Comparison of ENCODE assay signal across 9 mouse cellular contexts in genomic region chr14:49238206-49238605, GRCm38 (mm10). TPM values are rescaled to one million over a fixed set of nuclear protein-coding genes. Genes with fewer than 3 reads are reported as not detected.
DNase-seq lines count a peak whose midpoint lies in the region; ATAC-seq and TF ChIP-seq lines count a peak whose summit lies in the region.
"Had no signal": no experiment of that assay in that cellular context is flagged by ENCODE, and none has a peak within 500 bp of the region (broad histone marks: within the 10 kb centered on the region; RNA-seq: fewer than 3 reads in every experiment).

No protein-coding gene starts in this region.

- no peak overlapping the region for H3K4me3 ChIP-seq in heart, embryonic 10.5 days
- H3K4me3 ChIP-seq in kidney, postnatal 0 days (replicated peaks; ENCODE audit: low read depth, low read length): no peak overlapping the region
- no peak overlapping the region for H3K4me3 ChIP-seq in liver, embryonic 14.5 days (ENCODE audit: insufficient read depth in 1 of 2, low read depth in 2 of 2, low read length in 2 of 2)
- H3K4me3 ChIP-seq in neural tube, embryonic 14.5 days (ENCODE audit: low read depth, low read length): no peak overlapping the region
- H3K4me3 ChIP-seq: embryonic facial prominence, embryonic 15.5 days had no signal

- ATAC-seq in kidney, postnatal 0 days (replicated peaks; ENCODE audit: low FRiP score, low read depth): peak; percentile 60
- no peak for ATAC-seq in liver, embryonic 14.5 days (ENCODE audit: insufficient read depth)
- peak; percentile 94 for ATAC-seq in neural tube, embryonic 14.5 days (ENCODE audit: low read depth)

- no peaks in the 10 kb centered on the region for H3K36me3 ChIP-seq in heart, embryonic 10.5 days
- H3K36me3 ChIP-seq in kidney, postnatal 0 days (ENCODE audit: insufficient read depth, low read length): no peaks in the 10 kb centered on the region
- no peaks in the 10 kb centered on the region for H3K36me3 ChIP-seq in liver, embryonic 14.5 days (replicated peaks; ENCODE audit: control insufficient read depth, insufficient read depth, low read depth)
- H3K36me3 ChIP-seq in neural tube, embryonic 14.5 days (ENCODE audit: control insufficient read depth, insufficient read depth, low read length): no peaks in the 10 kb centered on the region
- H3K36me3 ChIP-seq: embryonic facial prominence, embryonic 15.5 days had no signal

- no peak overlapping the region for H3K4me2 ChIP-seq in kidney, postnatal 0 days (ENCODE audit: low read length)
- no peak overlapping the region for H3K4me2 ChIP-seq in liver, embryonic 14.5 days (ENCODE audit: low read depth)
- no peak overlapping the region for H3K4me2 ChIP-seq in neural tube, embryonic 14.5 days (ENCODE audit: low read depth, low read length)
- H3K4me2 ChIP-seq: embryonic facial prominence, embryonic 15.5 days had no signal

- H3K27me3 ChIP-seq in heart, embryonic 10.5 days (ENCODE audit: insufficient read depth, poor library complexity, severe bottlenecking): no peaks in the 10 kb centered on the region
- H3K27me3 ChIP-seq in kidney, postnatal 0 days (ENCODE audit: insufficient read depth, low read length): no peaks in the 10 kb centered on the region
- no peaks in the 10 kb centered on the region for H3K27me3 ChIP-seq in liver, embryonic 14.5 days (ENCODE audit: control insufficient read depth, insufficient read depth, low read length)
- no peaks in the 10 kb centered on the region for H3K27me3 ChIP-seq in neural tube, embryonic 14.5 days (ENCODE audit: control insufficient read depth, insufficient read depth, low read length)
- H3K27me3 ChIP-seq: embryonic facial prominence, embryonic 15.5 days had no signal

- WGBS in heart, embryonic 10.5 days: 38% methylated on average over 11 of the region's 11 CpGs
- 35% methylated on average over 11 of the region's 11 CpGs for WGBS in kidney, postnatal 0 days
- 35% methylated on average over 11 of the region's 11 CpGs for WGBS in liver, embryonic 14.5 days (ENCODE audit: insufficient replicate concordance)
- WGBS in neural tube, embryonic 14.5 days: 34% methylated on average over 11 of the region's 11 CpGs

- no peak overlapping the region for H3K27ac ChIP-seq in heart, embryonic 10.5 days
- no peak overlapping the region for H3K27ac ChIP-seq in kidney, postnatal 0 days
- no peak overlapping the region for H3K27ac ChIP-seq in liver, embryonic 14.5 days
- no peak overlapping the region for H3K27ac ChIP-seq in neural tube, embryonic 14.5 days (ENCODE audit: low read depth, low read length)
- H3K27ac ChIP-seq: embryonic facial prominence, embryonic 15.5 days had no signal

- H3K9ac ChIP-seq in kidney, postnatal 0 days (ENCODE audit: low read depth, low read length): no peak overlapping the region
- no peak overlapping the region for H3K9ac ChIP-seq in liver, embryonic 14.5 days (replicated peaks)
- H3K9ac ChIP-seq in neural tube, embryonic 14.5 days (replicated peaks; ENCODE audit: low read depth, low read length): no peak overlapping the region
- H3K9ac ChIP-seq: embryonic facial prominence, embryonic 15.5 days had no signal

- peak; percentile 89 for TF ChIP-seq CTCF in kidney, postnatal 0 days (IDR thresholded peaks at IDR 0.05; ENCODE audit: low read depth)
- TF ChIP-seq CTCF in liver, embryonic 14.5 days (IDR thresholded peaks at IDR 0.05; ENCODE audit: low read depth): peak; percentile 66

- no peaks in the 10 kb centered on the region for H3K4me1 ChIP-seq in heart, embryonic 10.5 days
- no peaks in the 10 kb centered on the region for H3K4me1 ChIP-seq in kidney, postnatal 0 days (replicated peaks; ENCODE audit: insufficient read depth, low read length)
- no peaks in the 10 kb centered on the region for H3K4me1 ChIP-seq in liver, embryonic 14.5 days (replicated peaks; ENCODE audit: control insufficient read depth in 2 of 2, insufficient read depth in 2 of 2, low read length in 1 of 2)
- H3K4me1 ChIP-seq in neural tube, embryonic 14.5 days (ENCODE audit: control insufficient read depth, insufficient read depth, low read length): no peaks in the 10 kb centered on the region
- H3K4me1 ChIP-seq: embryonic facial prominence, embryonic 15.5 days had no signal

- TF ChIP-seq EP300 in liver, embryonic 14.5 days (IDR thresholded peaks at IDR 0.05; ENCODE audit: low read depth): no peak

- no peaks in the 10 kb centered on the region for H3K9me3 ChIP-seq in heart, embryonic 10.5 days
- no peaks in the 10 kb centered on the region for H3K9me3 ChIP-seq in kidney, postnatal 0 days (replicated peaks; ENCODE audit: low read length)
- H3K9me3 ChIP-seq in liver, embryonic 14.5 days (ENCODE audit: control insufficient read depth, low read length): no peaks in the 10 kb centered on the region
- no peaks in the 10 kb centered on the region for H3K9me3 ChIP-seq in neural tube, embryonic 14.5 days (ENCODE audit: control insufficient read depth, low read length)
- H3K9me3 ChIP-seq: embryonic facial prominence, embryonic 15.5 days had no signal

- DNase-seq in B cell, adult 2 months: peak; percentile 24 to 34
- DNase-seq in adrenal gland, adult 8-10 months: peak; percentile 25
- peak; percentile 76 for DNase-seq in embryo, embryonic 11 days
- DNase-seq in heart, embryonic 10.5 days (ENCODE audit: low spot score): peak; percentile 74
- DNase-seq in kidney, postnatal 0 days (ENCODE audit: low spot score): peak; percentile 81
- DNase-seq in liver, embryonic 14.5 days (ENCODE audit: low read depth in 3 of 3, low spot score in 3 of 3): no peak
- peak; percentile 70 for DNase-seq in thymus, postnatal 4 days

RNA-seq across cellular contexts. Expression of gene ccdc198, which starts 7.1 kb away (rescaled TPM):
- not detected for total RNA-seq in adrenal gland, adult 8-10 months (2022)
- 0.06 and 1.2 TPM in 2 replicates for polyA plus RNA-seq in heart, embryonic 10.5 days (2016; fragmentation: Nextera tagmentation; extraction: Ambion mirVana)
- polyA plus RNA-seq in kidney, postnatal 0 days (2015; fragmentation: Nextera tagmentation; extraction: Ambion mirVana): 235 and 239 TPM in 2 replicates
- 0.02 and 0.22 TPM in 2 replicates for polyA plus RNA-seq in liver, embryonic 14.5 days (2012; rRNA removed)
- polyA plus RNA-seq in liver, embryonic 14.5 days (2014; fragmentation: Nextera tagmentation; extraction: Ambion mirVana): 0.32 and 0.52 TPM in 2 replicates
- polyA plus RNA-seq in neural tube, embryonic 14.5 days (2014; fragmentation: Nextera tagmentation; extraction: Ambion mirVana): 0.28 and 0.53 TPM in 2 replicates
- polyA plus RNA-seq: embryonic facial prominence, embryonic 15.5 days had no signal

Comparison
In these comparisons a context has a peak if more than half of its experiments do, and no peak if none do; other contexts are left out.
1. DNase-seq: peak in B cell, adult 2 months (2 of 2), adrenal gland, adult 8-10 months (single experiment), embryo, embryonic 11 days (single experiment), heart, embryonic 10.5 days (single experiment), kidney, postnatal 0 days (single experiment) and thymus, postnatal 4 days (single experiment); none in liver, embryonic 14.5 days (0 of 3).
2. RNA of gene ccdc198, which starts 7.1 kb away (polyA plus RNA-seq): 235 to 239 TPM in kidney, postnatal 0 days; 0.06 to 1.2 TPM in heart, embryonic 10.5 days, 0.02 to 0.52 TPM in liver, embryonic 14.5 days and 0.28 to 0.53 TPM in neural tube, embryonic 14.5 days; every median in the first group is over 100 times any median in the second.